33 mouse cellular contexts compared by ENCODE assay signal in the genomic region with DNA sequence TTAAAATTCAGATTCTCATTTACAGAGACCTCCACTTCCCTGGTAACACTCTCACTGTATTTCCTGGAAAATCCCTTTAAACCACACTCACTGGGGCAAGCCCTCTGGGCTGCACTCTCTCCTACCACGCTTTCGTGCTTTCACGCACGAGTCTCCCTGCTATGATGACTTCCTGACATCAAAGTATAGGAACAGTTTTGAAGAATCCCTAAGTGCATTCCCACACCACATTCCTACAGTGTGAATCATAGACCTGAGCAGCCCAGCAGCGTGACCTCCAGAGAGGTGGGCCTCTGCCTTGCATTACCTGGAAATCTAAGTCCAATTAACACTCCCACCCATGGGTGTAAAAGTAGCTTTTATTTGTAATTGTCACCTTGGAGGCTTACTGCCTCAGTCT. TPM values are rescaled to one million over a fixed set of nuclear protein-coding genes. Genes with fewer than 3 reads are reported as not detected.
"Had no signal": no experiment of that assay in that cellular context is flagged by ENCODE, and none has a peak within 500 bp of the region (broad histone marks: within the 10 kb centered on the region; RNA-seq: fewer than 3 reads in every experiment).

No protein-coding gene starts in this region.

- H3K27me3 ChIP-seq: intestine, embryonic 15.5 days; kidney, embryonic 15.5 days; limb, embryonic 12.5 days had no signal

- H3K9ac ChIP-seq: heart, embryonic 13.5 days; heart, embryonic 15.5 days; hindbrain, embryonic 12.5 days; hindbrain, embryonic 14.5 days; intestine, embryonic 15.5 days; kidney, embryonic 15.5 days; limb, embryonic 12.5 days; liver, embryonic 13.5 days; liver, embryonic 15.5 days had no signal

- DNase-seq: gastrocnemius, adult 2 months; gastrocnemius, postnatal 10 days; gastrocnemius, postnatal 25 days; heart, adult 2 months; heart, postnatal 14 days; heart, postnatal 36 days; kidney, adult 18-20 months; kidney, adult 9 months; kidney, postnatal 10 days; kidney, postnatal 25 days; kidney, postnatal 4 days; left cerebral cortex, postnatal 4 days; liver; liver, embryonic 13.5 days had no signal

- H3K4me3 ChIP-seq: gastrocnemius, adult 2 months; heart, adult 2 months; heart, embryonic 13.5 days; heart, embryonic 15.5 days; hindbrain, embryonic 10.5 days; hindbrain, embryonic 12.5 days; intestine, embryonic 15.5 days; kidney, embryonic 15.5 days; layer of hippocampus, adult 2 months; left cerebral cortex, adult 2 months; limb, embryonic 12.5 days; liver, embryonic 13.5 days; liver, embryonic 15.5 days had no signal

- H3K27ac ChIP-seq: gastrocnemius, adult 2 months; heart, adult 2 months; heart, embryonic 13.5 days; heart, embryonic 15.5 days; hindbrain, embryonic 10.5 days; hindbrain, embryonic 12.5 days; hindbrain, embryonic 14.5 days; intestine, embryonic 15.5 days; kidney, embryonic 15.5 days; layer of hippocampus, adult 2 months; left cerebral cortex, adult 2 months; limb, embryonic 12.5 days; liver, embryonic 13.5 days; liver, embryonic 15.5 days had no signal

- H3K4me2 ChIP-seq: heart, embryonic 11.5 days; heart, embryonic 13.5 days; heart, embryonic 15.5 days; hindbrain, embryonic 12.5 days; hindbrain, embryonic 14.5 days; intestine, embryonic 15.5 days; kidney, embryonic 15.5 days; limb, embryonic 12.5 days; liver, embryonic 11.5 days; liver, embryonic 13.5 days; liver, embryonic 15.5 days had no signal

- H3K36me3 ChIP-seq: heart, embryonic 13.5 days; heart, embryonic 15.5 days; hindbrain, embryonic 10.5 days; hindbrain, embryonic 12.5 days; intestine, embryonic 15.5 days; kidney, embryonic 15.5 days; limb, embryonic 12.5 days; liver, embryonic 13.5 days; liver, embryonic 15.5 days had no signal

- H3K4me1 ChIP-seq: heart, embryonic 13.5 days; heart, embryonic 15.5 days; hindbrain, embryonic 12.5 days; intestine, embryonic 15.5 days; kidney, embryonic 15.5 days; limb, embryonic 12.5 days had no signal

- ATAC-seq: hindbrain, embryonic 16.5 days; inflammation-experienced regulatory T-cells, adult 6 months; intestine, embryonic 15.5 days; intestine, postnatal 0 days had no signal

- H3K9me3 ChIP-seq: heart, embryonic 13.5 days; heart, embryonic 15.5 days; hindbrain, embryonic 10.5 days; hindbrain, embryonic 12.5 days; intestine, embryonic 15.5 days; kidney, embryonic 15.5 days; limb, embryonic 12.5 days; liver, embryonic 13.5 days; liver, embryonic 15.5 days had no signal

RNA-seq across cellular contexts. Expression of a gene that starts 43.4 kb away (rescaled TPM):
- total RNA-seq: gastrocnemius, adult 2 months; gastrocnemius, postnatal 10 days; gastrocnemius, postnatal 25 days; gastrocnemius, postnatal 4 days; granulocyte monocyte progenitor cell, adult 5-6 weeks; heart, adult 2 months; heart, postnatal 36 days had no signal
- polyA plus RNA-seq: heart, adult 2 months; heart, postnatal 0 days; inflammation-experienced regulatory T-cells, adult 6 months; intestine, embryonic 15.5 days; intestine, postnatal 0 days; liver, embryonic 13.5 days; liver, embryonic 15.5 days had no signal
